Mouse (Mus musculus): ENCODE results near the gene Ms4a1. TPM values are rescaled to one million over a fixed set of nuclear protein-coding genes. Genes with fewer than 3 reads are reported as not detected.
"Not testable (repeated sequence)": the region's sequence is repeated elsewhere in the genome, so short reads cannot be mapped to it uniquely, and the experiment has no call there.

Gene Ms4a1
- 0.10 and 0.25 TPM in 2 replicates for polyA plus RNA-seq (2012; rRNA removed)

DNA sequence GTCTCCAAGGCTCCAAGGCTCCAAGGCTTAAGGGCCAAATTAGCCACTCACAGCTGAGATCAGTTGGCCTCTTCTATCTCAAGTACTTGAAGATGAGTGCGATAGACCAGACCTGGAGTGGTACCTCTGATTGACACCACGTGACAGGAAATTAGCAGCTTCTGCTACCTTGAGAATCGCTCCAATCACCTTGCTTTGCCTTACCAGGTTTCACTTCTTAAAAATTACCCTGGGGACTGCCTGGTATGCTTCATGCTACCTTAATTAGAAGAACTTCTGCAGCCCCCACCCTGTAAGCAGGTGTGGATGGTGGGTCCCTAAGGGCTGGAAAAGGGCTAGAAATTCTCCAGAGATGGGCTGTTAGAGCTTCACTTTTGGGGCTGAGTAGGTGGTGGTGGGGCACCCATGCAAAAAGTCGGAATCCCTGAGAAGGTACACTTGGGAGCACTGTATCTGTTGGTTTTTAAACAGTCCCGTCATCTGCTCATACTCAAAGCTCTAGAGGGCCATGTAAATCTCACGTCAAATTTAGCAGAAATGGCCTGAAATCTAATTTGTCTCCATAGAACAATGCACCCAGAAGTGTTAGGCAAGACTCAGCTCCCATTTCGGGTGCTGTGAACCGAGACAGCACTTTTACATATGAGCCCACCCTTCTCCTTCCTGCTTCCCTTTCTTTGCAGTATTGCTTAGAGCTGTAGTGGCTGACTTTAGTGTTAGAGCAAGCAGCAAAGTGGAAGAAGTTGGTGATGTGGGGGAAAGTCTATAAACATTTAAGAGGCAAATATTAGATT, at the start of gene Ms4a1:
Gene Ms4a1 (minus strand): TSS at position 190 of the 794 bp plus-strand sequence.
- no peak for DNase-seq (ENCODE audit: low spot score)

DNA sequence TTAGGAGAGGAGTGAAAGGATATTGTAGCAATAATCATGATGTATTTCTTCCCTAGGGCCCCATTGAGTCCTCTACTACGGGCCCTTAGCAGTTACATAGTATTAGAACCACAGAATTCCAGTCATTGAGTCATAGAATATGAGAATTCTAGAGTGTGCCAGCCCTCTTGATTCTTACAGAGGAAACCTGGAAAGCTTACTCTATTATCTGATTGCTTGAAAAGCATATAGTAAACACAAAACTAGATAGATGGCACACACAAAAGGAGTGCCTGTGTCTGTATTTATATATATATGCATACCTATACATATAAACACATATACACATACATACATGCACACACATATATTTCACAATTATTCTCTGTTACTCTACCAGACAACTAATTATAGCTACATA, 48.3 kb upstream of the Ms4a1 start, which contains the start of gene Ms4a14:
Gene Ms4a14 (minus strand): TSS at position 101 of the 400 bp plus-strand sequence.
- DNase-seq (ENCODE audit: low spot score) = no peak

DNA sequence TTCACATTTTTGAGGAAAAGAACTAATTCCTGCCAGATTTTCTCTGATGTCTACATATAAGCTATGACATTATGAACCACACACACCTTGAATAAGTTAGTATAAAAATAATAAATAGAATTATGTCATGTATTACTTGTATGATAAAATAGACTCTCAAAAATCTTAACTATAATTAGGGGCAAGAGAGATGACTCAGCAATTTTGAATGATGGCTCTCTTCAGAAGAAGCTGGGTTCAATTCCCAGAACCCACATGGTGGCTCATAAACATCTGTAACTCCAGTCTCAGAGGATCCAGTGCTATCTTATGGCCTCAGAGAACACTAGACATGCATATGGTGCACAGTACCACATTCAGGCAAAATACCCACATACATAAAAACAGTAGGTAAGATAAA, 42.8 kb upstream of the Ms4a1 start:
- DNase-seq (ENCODE audit: low spot score) = no peak

DNA sequence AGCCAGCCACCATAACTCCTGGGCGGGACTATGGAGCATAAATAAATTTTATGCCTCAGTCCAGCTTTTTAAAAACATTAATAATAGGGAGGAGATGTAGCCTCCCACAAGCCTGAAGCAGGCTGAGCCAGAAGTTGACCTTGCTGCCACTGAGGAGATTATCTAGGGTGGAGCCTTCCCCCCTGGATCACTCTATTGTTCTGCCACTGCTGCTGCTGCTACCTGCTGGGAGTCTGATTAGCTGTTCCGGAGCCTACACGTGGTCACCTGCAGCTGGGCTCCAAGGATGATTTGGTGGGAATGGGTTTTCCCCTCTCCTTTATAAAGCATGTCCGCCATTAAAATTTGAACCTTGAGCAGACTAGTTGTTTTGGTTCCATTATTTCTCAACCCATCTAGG, 33.5 kb upstream of the Ms4a1 start:
- DNase-seq (ENCODE audit: low spot score) = not testable (repeated sequence)

DNA sequence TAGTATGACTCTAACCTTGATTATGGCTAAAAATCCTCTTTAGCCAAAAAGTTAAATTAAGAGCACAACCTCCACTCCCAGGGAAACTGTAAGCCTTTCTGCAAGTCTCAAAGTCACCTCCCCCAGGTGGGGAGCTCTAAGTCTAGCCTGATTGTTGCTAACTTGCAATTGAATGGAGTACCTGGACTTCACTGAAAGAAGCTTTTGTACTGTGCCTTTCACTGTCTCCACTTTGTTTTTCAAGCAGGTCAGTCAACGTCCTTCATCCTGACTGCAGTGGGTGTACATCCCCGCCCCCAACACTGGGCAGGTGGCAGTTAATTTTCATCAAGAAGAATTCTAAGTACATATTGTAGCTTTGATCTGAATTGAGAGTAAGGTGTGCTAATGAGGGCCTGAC, 32.9 kb upstream of the Ms4a1 start:
- no peak for DNase-seq (ENCODE audit: low spot score)

DNA sequence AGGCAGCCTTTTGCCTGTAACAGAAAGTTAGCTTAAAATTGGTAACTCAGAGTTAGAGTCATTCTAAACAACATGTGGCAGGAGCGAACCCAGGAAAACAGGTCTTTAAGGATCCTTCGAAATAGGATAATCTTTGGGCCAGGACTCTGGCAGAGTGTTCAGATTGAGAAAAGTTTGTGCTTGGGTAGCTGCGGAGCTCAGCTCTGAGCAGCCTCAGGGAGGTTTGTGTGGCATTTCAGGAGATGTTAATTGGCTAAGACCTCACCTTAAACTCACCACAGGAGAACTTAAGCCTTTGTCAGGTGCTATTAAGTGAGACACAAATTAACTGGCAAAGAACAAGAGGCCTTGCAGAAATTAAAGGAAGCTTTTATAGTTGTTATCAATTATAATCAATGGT, 27.6 kb upstream of the Ms4a1 start:
- not testable (repeated sequence) for DNase-seq (ENCODE audit: low spot score)

DNA sequence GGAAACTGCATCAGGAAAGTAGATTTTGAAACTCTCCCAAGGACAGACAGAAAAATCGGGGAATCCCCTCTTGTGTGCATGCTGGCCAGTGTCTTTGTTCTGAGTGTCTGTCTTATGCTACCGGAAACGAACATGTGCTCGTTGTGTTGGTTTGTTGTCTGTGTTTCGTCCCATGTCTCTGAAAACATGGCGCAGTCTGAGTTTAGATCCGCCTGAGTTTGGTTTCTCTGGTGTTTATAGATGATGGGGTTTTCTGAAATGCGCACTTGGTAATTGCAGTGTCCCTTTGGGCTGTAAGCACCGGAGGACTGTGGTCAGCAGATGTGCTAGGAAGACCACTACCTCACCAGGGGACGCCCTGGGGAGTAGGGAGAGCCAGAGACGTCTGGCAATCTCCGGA, 26.9 kb upstream of the Ms4a1 start:
- no peak for DNase-seq (ENCODE audit: low spot score)

DNA sequence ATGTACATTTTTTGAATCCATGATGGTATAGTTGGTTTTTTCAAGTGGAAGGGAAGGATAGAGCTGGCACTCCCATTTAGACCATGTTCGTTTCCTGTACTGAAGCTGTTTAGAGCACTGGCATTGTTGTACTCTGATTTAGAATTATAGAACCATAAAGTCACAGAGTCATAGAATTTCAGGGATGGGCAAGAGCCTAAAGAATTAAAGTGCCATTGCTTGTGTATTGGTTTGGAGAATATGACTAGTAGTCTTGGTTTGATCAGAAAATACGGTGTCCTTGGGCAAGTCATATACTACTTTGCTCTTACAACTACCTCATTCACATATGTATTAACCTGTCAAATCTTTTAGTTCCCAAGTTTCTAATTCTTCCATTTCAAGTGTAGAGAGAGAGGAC, 17.7 kb upstream of the Ms4a1 start, which contains the start of gene Ms4a5:
Gene Ms4a5 (minus strand): TSS at position 101 of the 400 bp plus-strand sequence.
- DNase-seq (ENCODE audit: low spot score) = no peak

DNA sequence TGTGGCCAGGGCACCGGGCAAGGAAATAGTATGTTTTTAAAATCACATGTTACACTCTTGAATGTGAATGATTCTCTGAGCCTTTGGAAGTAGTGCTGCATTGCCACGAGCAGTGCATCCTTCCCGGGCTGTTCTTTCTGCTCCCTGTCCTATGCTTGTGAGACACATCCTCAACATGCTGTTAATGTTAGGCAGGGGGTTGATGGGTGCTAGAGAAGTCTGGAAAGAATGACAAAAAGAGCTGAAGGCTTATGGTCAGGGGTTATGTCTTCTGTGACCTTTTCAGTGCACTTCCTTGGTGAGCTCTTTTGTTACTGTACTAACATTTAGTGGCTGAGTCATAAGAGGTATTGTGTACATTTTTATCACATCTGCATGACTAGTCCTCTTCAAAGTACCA, 14.2 kb upstream of the Ms4a1 start:
- DNase-seq (ENCODE audit: low spot score) = no peak

DNA sequence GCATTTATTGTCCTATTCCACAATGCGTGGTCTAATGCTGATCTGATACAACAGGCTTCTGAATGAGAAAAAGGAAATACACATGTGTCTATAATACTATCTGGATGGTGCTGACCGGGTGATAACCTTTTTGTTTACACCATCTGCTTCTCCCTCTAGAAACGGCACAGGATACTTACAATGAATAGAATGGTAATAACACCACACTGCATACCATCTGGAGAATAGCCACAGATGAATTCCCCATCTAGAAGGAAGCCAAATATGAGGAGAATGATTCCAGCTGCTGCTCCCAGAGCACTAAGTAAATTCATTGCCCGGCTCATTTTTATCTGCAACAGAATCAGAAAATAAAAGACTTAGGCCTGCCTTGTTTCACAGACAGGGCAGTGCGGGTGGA, 10.4 kb upstream of the Ms4a1 start:
- DNase-seq (ENCODE audit: low spot score) = no peak

DNA sequence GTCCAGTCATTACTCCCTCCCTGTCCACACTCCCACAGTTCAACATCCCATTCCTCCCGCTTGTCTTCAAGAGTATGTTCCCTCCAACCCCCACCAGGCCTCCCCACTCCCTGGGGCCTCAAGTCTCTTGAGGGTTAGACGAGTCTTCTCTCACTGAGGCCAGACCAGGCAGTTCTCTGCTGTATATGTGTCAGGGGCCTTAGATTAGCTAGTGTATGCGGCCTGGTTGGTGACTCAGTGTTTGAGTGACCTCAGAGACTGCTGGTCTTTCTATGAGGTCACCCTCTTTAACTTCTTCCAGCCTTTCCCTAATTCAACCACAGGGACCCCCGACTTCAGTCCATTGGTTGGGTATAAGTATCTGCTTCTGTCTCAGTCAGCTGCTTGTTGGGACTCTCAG, 915 bp upstream of the Ms4a1 start:
- no peak for DNase-seq (ENCODE audit: low spot score)

DNA sequence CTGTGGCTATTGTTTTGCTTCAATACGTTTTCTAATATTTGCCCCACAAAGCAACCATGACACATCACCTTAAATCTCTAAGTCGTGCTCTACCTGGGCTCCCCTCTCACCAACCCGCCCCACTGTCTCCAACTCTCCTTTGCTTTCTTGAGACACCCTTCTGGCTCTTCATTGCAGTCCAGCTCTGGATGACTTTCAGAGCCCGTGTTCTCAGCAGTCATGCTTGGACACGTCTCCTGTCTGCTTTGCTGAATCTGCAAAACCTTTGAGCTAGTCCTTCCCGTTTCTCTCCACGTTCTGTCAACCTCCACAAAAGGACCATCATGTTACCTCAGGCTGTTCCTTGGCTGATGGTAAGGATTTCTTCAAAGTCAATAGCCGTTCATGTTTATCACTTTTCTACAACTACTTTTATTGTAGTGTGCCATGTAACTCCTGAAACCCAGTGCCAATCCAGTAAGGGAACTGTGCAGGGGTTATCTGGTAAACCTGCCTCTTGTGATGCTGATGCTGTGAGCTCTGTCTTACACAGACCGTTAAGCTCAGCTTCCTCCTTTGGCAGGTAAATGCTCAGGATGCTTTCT, 1.3 kb downstream of the Ms4a1 start:
- no peak for DNase-seq (ENCODE audit: low spot score)

DNA sequence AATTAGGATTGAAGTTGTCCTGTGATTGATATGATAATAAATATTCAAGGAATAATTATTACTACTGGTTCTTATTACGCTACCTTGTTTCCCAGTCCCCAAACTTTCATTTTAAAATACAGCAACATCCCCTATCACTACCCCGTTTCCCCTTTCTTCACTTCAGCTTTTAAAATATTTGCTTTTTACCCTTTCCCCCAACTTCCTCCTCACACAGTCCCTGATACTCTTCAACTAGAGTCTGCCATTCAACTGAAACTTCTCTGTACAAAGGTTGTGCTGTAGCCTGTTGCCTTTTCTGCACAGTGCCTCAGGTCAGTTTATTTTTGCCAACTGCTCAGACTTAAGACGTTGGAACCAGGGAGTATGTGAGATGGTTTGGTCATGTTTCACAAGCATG, 2.5 kb downstream of the Ms4a1 start:
- no peak for DNase-seq (ENCODE audit: low spot score)

DNA sequence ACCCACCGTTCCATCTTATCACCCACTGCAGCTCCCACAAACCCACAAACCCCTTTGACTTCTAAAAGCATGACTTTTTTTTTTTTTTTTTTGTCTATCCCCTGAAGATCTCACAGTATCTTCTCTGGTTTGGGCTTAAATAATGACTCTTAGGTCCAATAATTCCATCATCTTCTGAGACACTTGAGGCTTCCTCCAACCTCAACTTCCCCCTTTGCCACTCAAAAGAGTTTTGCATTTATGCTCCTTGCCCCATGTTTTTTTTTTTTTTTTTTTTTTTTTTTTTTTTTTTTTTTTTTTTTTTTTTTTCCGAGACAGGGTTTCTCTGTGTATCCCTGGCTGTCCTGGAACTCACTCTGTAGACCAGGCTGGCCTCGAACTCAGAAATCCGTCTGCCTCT, 3.1 kb downstream of the Ms4a1 start:
- not testable (repeated sequence) for DNase-seq (ENCODE audit: low spot score)

DNA sequence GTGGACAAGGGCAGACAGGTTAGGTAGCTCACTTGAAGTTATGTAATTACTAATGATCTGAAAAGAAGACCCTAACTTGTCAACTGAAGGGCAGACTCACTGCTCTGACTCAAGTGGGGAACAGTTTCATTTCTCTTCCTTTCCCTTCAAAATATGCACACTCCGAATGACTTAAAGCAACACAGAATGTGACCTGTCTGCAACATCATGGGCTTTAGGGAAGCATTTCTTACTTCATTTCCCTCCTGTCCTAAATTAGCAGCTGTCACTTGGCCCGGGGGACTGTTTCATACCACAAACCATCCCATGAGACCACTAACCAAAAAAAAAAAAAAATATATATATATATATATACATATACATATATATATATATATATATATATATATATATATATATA, 4.5 kb downstream of the Ms4a1 start:
- DNase-seq (ENCODE audit: low spot score) = no peak

DNA sequence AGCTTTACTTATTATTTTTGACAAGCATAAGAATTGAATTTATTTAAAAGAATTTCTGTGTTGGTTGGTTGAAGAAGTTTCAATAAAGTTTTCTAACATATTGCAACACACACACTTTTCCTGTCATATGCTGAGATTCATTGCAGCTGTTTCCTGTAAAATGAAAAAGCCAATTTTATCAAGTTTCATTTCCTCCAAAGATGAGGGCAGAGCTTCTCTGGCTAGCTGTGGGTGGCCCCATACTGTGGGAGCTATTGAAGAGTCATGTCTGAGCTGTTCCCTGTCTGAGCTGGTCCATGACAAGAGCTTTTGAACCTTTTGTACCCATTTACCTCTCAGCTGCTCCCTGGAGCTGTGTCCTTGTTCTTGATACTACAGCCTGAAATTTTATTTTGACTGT, 21.8 kb downstream of the Ms4a1 start:
- DNase-seq (ENCODE audit: low spot score) = no peak

DNA sequence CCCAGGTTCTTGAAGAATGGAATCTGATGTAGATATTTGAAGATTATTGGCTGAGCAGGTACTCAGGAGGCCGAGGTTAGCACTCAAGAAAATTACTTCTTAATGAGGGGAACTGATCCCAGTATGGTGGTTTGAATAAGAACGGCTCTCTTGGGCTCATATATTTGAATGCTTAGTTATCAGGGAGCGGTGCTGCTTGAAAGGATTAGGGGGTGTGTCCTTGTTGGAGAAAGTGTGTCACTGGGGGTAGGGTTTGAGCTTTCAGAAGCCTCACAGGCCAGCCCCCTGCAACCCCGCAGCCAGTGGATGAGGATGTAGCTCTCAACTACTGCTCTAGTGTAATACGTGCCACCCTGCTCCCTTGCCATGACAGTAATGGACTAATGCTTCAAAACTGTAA, 23.5 kb downstream of the Ms4a1 start:
- no peak for DNase-seq (ENCODE audit: low spot score)

DNA sequence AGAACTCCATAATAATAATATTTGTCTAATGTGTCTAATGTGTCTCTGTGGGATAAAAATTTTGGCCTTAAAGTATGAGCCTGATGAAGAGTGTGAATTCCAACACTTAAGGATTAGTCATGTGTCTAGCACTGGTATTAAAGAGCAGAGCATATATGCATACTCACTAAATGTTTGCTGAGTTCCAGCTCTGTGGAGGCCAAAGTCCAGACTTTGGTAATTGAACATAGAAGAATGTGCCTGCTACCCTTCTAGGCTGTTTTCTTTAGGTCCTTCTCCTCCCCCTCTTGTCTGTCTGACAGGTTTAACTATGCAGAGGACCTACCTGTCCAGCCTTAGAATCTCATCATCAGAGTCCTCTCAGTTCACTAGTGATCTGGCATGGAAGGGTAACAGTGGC, 30.2 kb downstream of the Ms4a1 start:
- no peak for DNase-seq (ENCODE audit: low spot score)

DNA sequence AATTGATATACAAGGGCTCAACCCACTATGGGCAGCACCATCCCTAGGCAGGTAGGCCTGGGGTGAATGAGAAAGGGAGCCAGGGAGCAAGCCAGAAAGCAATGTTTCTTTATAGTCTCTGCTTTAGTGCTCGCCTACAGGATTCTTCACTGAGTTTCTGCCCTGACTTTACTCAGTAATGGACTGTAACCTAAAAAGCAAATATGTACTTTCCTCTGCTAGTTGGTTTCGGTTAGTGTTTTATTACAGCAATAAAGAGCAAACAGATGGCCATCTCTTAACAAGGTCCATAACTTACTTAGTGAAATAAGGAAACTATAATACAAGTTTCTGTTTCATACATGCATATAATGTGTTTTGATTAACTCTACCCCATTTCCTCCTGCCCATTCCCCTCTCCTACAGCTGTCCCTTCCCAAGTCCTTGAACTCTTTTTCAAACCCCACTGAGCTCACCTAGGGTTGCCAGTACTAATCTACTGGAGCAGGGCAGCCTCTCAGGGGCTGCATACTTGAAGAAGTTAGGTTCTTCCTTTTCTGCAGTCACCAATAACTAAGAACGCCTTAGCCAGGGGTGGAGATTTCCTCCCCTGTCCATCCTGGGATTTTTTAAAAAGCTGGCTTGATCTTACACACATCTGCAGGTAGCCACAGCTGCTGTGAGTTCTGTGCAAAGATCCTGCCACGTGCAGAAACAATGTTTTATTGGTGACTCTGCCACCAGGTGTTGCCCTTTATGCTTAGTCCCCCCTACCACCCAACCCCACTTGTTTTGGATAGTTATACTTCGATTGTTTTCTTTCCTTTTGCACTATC, 30.9 kb downstream of the Ms4a1 start:
- DNase-seq (ENCODE audit: low spot score) = no peak

DNA sequence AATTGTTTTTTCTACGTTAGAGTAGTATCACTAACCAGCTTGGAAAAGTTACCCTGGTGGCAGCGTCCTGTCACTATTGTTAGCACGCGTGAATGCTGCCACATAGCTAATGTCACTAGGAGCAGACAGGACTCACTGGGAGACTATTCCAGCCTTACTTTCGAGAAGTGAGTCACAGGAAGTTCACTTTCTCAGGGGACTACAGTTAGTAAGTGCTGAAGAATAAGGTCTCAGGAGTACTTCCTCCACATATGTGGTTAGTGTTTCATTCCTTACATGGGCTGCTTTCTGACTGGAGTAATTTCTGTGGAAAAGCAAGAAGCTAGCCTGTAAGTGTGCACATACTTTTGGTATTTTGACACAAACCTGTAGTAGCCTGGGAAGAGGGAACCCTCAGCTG, 31.8 kb downstream of the Ms4a1 start:
- DNase-seq (ENCODE audit: low spot score) = no peak

DNA sequence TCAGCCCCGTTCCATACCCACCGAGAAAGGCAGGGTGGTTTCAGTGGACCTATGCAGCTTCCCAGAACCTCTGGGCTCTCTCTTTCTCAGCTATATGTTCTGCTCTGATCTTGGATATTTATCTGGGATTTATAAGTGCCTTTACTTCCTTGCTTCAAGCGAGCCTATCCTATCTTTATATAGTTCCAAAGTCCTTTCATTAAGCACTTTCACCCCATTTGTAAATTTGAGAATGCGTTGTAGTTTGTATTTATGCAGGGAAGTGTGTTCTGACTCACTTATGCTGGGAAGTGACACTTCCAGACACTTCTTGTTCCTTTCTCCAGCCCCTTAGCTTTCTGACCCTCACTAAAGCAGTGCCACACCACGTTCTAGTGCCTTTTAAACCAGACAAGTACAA, 33.7 kb downstream of the Ms4a1 start, which contains the start of gene Ms4a12:
Gene Ms4a12 (minus strand): TSS at position 101 of the 400 bp plus-strand sequence.
- no peak for DNase-seq (ENCODE audit: low spot score)

Measured in urinary bladder, adult 2 months (tissue).